Mouse (Mus musculus) frontal cortex, postnatal 25 days (tissue): ENCODE results near the gene Bcl7c.

Experiments used
- DNase-seq, 2 experiments: peaks; one replicate each; pipeline ENCODE4 v3.0.0; 2022; ENCODE audit warnings: low spot score in 2 of 2

The Bcl7c gene

DNA sequence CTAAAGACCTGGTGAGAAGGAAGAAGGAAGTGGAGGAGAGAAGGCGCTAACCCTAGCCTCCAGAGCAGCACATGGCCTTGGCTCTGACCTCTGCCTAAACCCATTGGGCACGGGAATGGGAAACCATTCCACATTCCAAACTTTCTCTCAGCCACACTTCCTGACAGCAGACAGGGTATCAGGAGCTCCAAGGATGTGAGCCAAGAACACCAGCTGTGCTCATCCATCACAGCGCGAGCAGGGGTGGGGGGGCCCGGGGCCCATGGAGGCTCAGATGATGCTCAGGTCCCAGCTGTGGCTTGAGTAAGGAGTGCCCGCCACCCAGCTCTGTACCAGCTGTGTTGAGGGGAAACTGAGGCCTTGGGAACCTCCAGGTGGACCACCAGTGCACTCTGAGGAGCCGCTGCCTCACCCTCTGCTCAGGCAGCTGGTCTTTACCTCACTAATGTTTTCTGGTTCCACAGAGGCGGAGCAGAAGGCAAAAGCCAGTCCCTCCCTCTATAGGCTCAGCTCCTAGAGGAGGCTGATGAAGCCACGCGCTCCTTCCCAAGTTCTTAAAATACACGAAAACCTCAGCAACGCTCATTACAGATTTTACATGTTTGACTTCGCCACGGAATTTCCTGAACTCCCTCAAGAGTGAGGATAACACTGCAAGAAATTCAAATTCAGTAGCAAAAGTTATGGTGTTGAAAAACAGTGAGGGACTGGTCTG is 23.3 kb downstream of the Bcl7c start:
- DNase-seq: no peak

DNA sequence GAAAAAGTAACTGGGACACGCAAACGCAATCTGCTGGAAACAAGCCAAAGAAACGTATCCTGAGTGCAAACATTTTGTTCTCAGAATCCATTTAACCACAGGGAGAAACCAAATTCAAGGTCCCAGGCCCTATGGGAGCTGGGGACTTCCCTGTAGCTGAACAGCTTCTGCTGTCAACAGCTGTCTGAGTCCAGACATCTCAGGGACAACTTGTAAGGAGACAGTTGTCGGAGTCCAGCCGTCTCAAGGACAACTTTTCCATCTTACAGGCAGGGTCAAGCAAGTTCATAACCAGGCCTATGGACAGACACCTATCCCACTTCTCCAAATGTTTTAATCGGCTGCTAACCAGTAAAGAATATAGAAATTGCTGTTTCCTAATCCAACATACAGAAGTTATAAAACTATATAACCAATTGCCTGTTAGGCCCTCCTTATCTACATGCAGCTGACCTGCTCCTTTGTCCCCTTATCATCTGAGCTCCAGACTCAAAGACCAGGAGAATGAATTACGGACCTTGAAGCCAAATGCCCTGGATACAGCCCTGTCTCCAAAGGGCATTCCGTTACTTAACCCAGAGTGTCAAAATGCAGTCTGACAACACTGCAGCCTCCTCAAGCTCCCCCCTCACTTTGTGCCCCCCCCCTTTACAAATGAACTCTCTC is 26.7 kb downstream of the Bcl7c start:
- DNase-seq: no peak

DNA sequence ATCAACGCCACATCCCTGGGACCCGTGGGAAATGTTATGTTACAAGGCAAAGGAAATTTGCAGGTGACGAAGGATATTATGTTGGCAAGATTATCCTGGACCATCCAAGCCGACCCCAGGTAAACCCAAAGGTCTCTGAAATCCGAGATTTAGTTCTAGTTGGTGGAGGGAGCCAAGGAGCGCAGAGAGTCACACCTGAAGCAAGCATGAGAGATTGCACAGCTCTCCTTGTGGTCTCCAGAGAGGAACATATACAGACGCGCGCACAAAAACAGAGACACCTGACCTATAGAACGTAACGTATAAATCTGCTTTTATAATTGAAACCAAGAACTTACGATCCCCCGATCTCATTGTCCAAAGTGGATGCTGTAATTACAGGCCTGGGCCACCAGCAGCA is 28.2 kb downstream of the Bcl7c start:
- DNase-seq: no peak

DNA sequence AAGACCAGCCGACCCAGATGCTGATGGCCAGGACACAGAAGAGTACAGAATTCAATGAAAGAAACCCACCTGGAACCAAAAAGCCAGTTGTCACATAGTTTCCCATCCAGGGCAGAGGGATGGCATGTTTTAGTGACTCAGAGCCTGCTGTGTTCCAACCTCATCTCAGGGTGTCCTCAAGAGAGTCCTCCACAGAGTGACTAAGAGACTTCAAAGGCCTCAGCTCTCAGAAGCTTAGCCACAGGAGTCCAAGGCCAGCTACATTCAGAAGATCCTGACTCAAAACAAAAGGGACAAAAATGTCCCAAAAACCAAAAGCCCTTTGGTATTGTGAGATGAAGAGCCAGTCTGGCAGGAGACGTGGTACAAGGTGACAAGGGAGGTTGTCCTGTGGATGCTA is 29.9 kb downstream of the Bcl7c start:
- DNase-seq: no peak

DNA sequence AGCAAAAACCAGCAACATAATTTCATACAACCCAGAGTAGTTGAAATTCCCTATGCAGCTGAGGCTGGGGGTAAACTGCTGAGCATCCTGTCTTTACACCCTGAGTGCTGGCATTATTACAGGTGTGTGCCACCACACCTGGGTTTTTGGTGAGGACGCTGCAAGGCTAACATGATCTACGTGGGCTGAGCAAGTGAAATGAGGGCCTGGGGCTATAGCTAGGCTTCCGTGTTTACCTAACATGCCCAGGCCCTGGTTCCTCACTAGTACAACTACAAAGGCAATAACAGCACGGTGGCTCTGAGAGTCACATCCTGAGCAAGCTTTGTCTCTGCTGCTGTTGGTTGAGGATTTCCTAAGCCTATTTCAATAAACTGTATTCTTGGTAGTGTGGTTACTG is 31.1 kb downstream of the Bcl7c start:
- DNase-seq: no peak

DNA sequence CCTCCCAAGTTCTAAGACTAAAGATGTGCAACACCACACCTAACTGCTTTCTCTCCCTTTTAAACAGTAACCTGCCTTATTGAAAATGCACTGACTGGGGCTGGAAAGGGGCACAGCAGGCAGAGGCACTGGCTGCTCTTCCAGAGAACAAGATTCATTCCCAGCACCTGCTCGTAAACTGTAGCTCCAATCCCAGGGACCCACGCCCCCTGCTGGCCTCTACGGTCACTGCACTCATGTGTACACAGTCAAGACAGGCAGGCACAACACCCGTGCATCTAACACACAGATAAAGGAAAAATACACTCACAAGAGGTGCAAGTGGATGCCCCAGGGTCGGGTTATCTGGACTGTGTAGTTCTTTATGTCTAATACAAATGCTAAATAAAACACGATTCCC is 31.7 kb downstream of the Bcl7c start:
- DNase-seq: peak in 1 of 2 experiments; percentile 23

DNA sequence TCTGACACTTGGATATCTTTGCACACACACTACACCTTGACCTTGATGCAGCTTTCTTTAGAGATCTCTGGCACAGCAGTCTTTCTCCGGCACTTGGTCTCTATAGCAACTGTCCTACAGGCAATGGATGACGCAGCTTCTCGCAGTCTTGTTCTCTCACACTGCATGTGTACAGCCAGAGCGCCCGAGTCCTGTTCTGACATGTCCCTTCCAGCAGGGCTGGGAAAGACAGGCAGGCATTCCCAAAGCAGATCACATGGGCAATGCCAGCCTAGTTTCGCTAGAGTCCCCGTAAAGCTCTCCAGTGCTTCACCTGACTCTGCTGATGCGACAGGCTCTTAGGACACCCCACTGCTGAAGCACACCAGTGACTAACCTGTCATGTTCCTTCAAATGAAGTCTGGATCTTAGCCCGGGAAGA is 33.3 kb downstream of the Bcl7c start:
- DNase-seq: no peak

DNA sequence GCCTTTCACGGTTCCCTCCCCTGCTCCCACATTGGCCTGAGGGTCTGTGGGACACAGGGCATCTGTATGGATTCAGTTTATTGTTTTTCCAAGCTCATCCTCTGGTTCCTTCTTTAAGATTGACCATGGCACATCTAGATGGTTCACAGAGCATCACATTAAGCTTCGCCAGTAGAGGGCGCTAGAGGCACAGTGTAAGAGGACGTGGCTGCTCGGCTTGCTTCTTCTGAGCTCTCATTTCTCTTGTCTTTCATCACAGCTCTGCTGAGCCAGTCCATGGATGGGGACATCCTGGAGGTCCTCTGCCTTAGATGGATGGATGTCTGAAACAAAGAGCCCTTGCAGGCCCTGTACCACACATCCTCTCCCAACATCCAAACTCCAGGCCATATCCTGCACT is 33.8 kb downstream of the Bcl7c start:
- DNase-seq: peak; percentile 82 to 85

DNA sequence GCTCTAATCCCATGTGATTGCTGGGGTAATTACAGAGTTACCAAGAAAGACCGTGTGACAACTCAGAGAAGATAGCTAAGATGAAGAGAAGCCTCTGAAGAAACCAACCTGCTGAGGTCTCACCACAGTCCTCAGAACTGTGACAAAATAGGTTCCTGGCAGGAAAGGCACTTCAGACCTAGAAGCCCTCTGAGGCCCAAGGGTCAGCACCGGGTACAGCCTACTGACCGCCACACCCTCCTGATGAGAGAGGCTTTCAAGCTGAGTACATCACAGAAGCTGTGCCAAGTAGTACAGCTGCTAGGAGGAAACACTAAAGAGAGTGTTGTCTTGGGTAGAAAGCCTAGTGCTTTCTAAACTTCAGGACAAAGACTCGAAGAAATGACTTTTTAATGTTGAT is 36.0 kb downstream of the Bcl7c start:
- DNase-seq: no peak

DNA sequence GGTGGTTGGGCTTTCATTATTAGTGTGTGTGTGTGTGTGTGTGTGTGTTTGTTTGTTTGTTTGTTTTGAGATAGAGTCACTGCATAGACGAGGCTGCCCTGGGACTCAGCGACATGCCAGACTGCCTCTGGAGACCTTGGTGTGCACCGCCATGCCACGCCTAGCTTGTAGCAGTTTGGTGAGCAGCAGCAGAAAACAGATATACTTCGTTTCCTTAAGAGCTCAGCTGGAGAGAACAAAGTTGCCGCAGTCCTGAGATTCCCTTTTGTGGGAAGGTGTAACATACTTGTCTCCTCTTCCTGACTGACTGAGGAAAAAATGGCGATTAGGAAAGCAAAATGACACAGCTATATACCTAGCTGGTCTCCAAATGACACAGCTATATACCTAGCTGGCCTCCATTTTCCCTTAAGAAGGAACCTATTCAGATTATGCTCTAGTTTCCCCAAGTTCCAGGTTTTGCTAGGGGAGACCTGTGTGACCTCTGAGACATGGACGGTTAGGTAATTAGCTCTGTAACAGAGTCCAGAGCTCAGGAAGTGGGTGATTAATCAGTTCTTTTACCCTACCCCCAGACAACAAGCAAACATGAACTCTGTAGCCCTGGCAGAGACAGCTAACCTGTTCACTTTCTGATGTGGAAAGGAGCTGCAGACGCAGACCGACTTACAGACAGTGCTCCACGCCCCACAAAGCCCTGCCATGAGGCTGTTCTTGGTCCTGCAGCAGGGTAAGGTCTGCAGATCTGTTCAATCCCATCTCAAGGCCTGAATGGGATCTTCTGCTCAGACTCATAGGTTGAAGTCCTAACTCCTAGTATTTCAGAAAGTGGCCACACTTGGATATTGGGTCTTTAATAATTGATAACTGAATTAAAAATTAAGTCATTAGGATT is 36.6 kb downstream of the Bcl7c start:
- no peak for DNase-seq

DNA sequence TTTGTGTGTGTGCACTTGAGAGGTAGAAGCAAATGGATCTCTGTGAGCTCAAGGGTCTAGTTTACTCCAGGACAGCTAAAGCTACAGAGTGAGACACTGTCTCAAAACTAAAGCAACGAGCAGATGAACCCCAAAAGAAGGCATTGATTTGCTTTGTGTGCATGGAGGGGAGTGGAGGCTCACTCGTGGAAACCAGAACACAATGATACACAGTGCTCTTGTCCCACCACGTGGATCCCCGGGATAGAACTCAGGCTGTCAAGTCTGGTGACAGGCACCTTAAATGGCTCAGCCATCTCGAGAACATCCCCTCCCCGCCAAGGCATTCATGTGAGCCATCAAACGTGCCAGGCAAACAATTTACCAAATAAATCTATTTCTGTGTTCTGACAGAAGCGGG is 41.6 kb downstream of the Bcl7c start:
- DNase-seq: no peak

DNA sequence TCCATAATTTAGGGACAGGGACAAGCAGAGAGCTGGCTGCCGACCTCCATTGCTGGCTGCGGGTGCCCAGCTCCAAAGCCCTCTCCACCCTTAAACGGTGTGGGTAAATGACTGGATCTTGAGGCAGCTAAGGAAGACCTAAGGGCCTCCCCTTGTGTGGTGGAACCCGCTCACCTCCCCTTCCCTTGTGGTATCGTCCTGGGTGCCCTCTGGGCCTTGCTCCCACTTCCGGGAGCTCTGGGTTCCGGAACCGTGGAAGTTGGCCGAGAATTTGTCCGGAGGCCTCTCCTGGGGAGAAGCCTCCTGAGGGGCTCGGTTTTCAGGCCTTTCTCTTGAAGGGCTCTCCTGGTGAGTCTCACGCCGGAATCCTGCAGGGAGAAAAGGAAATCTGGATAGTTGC is 42.1 kb downstream of the Bcl7c start:
- no peak for DNase-seq

DNA sequence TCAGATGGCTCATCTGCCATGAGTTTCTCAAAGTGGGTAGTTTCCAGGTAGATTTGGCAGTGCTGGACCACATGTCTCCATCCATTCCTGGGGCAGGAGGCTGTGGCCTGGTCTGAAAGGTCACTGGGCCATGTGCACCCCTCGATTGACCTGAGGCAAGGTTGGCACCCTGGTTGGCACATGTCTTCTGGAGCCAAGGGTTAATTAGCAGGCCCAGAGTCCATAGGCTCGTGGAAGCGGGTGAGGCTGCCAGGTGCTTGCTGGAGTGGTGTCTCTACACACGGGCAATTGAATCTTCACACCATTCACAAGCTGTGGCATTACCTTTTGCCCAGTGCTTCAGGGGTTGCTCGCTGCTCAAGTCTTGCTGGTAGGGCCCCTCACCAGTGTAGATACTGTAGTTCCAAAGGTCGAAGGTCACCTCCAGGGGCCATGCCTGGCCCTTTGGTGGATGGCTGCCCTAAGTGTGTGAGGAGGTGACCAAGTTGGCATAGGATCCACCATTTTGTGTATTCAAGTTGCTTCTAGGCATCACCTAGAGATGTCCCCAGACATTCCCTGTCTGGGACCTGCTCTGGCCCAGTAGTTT is 42.6 kb downstream of the Bcl7c start:
- no peak for DNase-seq

DNA sequence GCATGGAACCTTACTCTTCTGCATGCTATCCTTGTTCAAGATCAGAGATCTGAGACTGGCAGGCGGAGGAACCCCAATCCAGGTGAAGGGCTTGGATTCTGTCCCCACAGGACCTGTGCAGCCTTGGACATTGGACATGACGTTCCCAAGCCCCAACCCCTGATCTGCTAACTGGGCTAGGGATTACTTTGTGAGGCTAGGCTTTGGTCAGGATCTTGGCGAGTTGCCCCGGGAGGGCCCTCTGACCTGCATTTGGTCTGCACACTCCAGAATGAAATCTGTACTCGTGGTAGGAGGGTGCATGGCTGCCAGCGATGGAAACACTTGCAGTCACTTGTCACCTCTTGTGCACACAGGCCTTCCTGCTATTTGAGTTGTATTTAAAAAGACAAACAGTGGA is 45.8 kb downstream of the Bcl7c start:
- DNase-seq: no peak

DNA sequence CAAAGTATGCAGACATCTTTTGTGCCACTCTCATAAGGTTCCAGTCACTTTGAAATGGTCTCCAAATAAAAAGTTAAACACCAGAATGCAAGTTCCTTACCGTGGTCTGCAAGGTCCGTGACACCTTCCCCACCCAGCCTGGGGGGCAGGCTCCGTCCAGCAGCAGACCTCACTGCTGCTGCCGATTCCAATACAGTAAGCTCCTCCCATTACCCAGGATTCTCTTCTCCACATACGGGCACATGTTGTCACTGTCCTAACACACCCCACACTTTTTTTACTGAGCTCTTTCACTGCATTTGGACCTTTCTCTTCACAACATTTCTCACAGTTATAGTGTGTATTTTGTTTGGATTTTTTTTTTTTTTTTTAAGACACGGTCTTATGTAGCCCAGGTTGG is 46.9 kb downstream of the Bcl7c start:
- DNase-seq: no peak

DNA sequence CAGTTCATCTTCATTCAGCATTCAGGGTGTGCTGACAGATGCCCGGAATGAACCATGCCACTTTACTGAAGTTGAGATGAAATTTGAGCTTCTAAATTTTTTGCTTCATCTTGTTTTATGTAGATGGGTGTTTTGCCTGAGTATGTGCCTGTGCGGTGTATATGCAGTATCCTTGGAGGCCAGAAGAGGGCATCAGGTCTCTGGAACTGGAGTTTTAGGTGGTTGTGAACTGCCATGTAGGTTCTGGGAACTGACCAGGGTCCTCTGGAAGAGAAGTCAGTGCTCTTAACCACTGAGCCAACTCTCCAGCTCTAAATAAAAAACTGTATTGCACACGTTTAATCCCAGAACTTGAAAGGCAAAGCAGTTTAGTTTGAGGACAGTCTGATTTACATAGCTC is 47.9 kb downstream of the Bcl7c start:
- DNase-seq: no peak

DNA sequence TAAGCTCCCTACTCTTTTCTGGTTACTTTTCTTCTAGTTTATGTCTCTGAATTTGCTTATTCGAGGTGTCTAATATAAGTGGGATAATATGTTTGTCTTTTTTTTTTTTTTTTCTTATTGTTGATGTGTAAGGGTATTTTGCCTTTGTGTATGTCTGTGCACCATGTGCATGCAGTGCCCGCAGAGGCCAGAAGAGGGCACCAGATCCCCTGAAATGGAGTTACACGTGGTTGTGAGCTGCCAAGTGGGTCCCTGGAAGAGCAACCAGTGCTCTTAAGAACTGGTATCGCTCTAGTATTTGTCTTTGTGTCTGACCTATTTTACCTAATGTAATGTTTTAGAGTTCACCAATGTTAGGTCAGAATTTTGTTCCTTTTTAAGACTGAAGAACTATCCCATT is 51.8 kb downstream of the Bcl7c start:
- DNase-seq: peak; percentile 35 to 49

DNA sequence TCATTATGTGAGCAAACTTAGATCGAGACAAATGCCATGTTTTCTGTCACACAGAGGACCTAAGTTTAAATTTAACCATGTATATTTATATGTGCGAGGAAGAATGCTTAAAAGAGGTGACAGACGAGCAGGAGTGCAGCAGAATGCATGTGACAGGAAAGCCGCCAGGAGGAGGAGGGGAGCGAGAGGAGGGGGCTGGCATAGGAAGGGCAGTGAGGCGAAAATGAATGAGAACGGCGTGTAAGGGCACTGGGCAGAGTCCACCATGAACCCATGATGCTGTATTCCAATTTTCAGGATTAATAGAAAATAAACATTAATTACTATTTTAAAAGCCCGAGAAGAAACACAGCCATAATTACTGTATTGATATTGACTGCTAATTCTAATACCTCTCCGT is 54.4 kb downstream of the Bcl7c start:
- DNase-seq: no peak

DNA sequence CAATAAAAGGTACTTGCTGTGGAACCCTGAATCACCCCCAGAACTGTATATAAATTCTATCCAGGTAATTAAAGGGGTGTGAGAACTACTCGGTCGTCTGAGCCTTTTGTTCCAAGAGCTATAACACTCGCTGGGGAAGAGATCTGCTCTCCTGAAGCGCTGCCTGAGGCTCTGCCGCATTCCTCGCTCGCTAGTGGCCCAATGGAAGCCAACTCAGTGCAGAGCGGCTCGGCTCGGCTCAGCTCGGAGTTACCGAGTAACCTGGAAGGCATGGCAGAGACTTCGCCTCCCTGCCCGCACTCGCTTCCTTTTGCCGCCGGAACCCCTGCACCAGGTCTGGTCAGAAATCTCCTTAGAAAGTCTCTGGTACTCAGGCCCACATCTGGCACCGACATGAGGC is 56.7 kb downstream of the Bcl7c start:
- DNase-seq: no peak

DNA sequence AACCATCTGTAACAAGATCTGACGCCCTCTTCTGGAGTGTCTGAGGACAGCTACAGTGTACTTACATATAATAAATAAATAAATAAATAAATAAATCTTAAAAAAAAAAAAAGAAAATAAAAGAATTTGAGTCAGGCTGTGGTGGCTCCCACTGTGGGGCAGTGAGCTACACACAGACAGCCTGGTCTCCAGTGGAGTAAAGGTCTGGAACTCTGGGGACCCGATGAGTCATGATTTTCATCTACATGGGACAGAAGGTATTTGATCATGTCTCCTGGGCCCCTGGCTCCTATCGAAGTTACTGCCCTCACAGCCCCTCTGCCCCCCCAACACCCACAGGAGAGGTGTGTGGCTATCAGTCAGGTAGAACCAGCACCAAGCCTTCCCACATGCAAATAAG is 57.1 kb downstream of the Bcl7c start:
- no peak for DNase-seq

DNA sequence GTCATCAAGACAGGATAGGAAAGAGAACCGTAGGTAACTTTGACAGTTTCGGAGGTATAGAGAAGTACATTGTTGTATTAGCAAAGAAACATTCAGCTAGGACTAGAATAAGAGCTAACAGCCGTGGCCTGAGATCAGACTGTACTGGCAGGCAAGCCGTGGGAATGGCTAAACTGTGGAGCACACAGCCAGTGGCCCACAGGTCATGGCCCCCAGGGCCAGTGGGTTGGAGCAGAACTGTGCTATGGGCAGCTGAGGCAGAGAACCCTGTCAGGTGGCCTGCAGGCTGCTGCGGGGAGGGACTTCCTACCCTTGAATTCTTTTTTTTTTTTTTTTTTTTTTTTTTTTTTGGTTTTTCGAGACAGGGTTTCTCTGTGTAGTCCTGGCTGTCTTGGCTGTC is 59.5 kb downstream of the Bcl7c start:
- no peak for DNase-seq

DNA sequence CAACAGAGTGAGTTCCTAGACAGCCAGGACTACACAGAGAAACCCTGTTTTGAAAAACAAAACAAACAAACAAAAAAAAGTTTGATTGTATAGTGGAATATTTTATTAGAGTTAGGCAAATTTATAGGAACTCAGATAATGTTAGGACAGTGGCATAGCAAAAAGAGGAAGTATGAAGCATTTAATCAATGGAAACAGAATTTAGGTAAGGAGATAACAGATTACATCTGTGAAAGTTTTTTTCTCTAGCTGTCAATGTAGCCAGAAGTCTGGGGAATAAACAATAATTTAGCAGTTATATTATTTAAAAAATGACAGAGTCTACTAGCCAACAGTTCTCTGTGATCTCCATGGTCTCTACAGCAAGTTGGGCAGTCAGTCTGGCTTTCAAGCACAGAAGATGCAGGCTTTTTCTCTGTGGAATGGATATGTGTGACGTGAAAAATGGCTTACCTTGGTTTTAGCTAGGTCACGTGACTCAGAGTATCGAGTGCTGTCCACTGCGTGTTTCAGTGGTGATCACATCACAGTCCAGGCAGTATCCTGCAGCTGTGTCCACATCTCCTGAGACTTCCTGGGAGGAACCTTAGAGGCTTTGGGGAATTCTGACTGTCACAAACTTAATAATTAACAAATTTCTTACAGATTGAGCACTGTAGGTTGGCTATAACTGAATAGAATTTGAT is 60.1 kb downstream of the Bcl7c start:
- no peak for DNase-seq
